Mouse (Mus musculus): ENCODE data around the gene Oas1f. TPM values are rescaled to one million over a fixed set of nuclear protein-coding genes. Genes with fewer than 3 reads are reported as not detected.
"Not testable (repeated sequence)": the region's sequence is repeated elsewhere in the genome, so short reads cannot be mapped to it uniquely, and the experiment has no call there.

The Oas1f gene
- polyA plus RNA-seq, 1 experiment from 2014 or later: not detected

GRCm38 (mm10) chr5:120876839-120877238, 29.7 kb downstream of the Oas1f start:
- not testable (repeated sequence) for H3K27ac ChIP-seq; ATAC-seq (ENCODE audit: low read depth); H3K9me3 ChIP-seq (replicated peaks); H3K4me1 ChIP-seq (replicated peaks); H3K4me2 ChIP-seq; H3K4me3 ChIP-seq (replicated peaks); H3K36me3 ChIP-seq; H3K9ac ChIP-seq; DNase-seq; H3K27me3 ChIP-seq
- WGBS (ENCODE audit: insufficient replicate concordance): 42% methylated on average over 2 of the region's 3 CpGs

- ATAC-seq (ENCODE audit: low read depth); H3K9me3 ChIP-seq (replicated peaks); H3K9ac ChIP-seq; H3K27me3 ChIP-seq; H3K4me2 ChIP-seq; DNase-seq; H3K4me1 ChIP-seq (replicated peaks); H3K27ac ChIP-seq; H3K4me3 ChIP-seq (replicated peaks); H3K36me3 ChIP-seq: not testable (repeated sequence)
- WGBS (ENCODE audit: insufficient replicate concordance): 46% methylated on average over 2 of the region's 2 CpGs
Measured at GRCm38 (mm10) chr5:120877407-120877806, 30.2 kb downstream of the Oas1f start.

- H3K9ac ChIP-seq; H3K9me3 ChIP-seq (replicated peaks); DNase-seq; H3K4me3 ChIP-seq (replicated peaks); ATAC-seq (ENCODE audit: low read depth); H3K27me3 ChIP-seq; H3K4me2 ChIP-seq; H3K4me1 ChIP-seq (replicated peaks); H3K27ac ChIP-seq; H3K36me3 ChIP-seq: not testable (repeated sequence)
- 19% methylated on average over 2 of the region's 2 CpGs for WGBS (ENCODE audit: insufficient replicate concordance)
Measured at GRCm38 (mm10) chr5:120878803-120879202, 31.6 kb downstream of the Oas1f start.

GRCm38 (mm10) chr5:120881681-120882080, 34.5 kb downstream of the Oas1f start:
- WGBS (ENCODE audit: insufficient replicate concordance): 68% methylated on average over 6 of the region's 6 CpGs
- not testable (repeated sequence) for DNase-seq

GRCm38 (mm10) chr5:120887413-120887812, 40.2 kb downstream of the Oas1f start, which contains the start of gene Oas1g:
Oas1g (minus strand) TSS chr5:120887613.
- H3K4me3 ChIP-seq (replicated peaks); H3K4me1 ChIP-seq (replicated peaks); H3K27ac ChIP-seq; H3K9ac ChIP-seq; H3K36me3 ChIP-seq; H3K9me3 ChIP-seq (replicated peaks); DNase-seq; ATAC-seq (ENCODE audit: low read depth); H3K27me3 ChIP-seq; H3K4me2 ChIP-seq: not testable (repeated sequence)
- 9% methylated on average over 5 of the region's 9 CpGs for WGBS (ENCODE audit: insufficient replicate concordance)

More at GRCm38 (mm10) chr5:120881681-120882080, 34.5 kb downstream of the Oas1f start:
- not testable (repeated sequence) for H3K36me3 ChIP-seq; H3K4me1 ChIP-seq (replicated peaks); ATAC-seq (ENCODE audit: low read depth); H3K4me2 ChIP-seq; H3K27me3 ChIP-seq; H3K9me3 ChIP-seq (replicated peaks); H3K27ac ChIP-seq; H3K9ac ChIP-seq; H3K4me3 ChIP-seq (replicated peaks)

- Histone ChIP-seq H3K27ac (no peak overlapping the region), H3K9me3 (replicated peaks) (no peaks in the 10 kb centered on the region), H3K4me3 (replicated peaks) (no peak overlapping the region), H3K9ac (no peak overlapping the region), H3K27me3 (no peaks in the 10 kb centered on the region), H3K4me2 (no peak overlapping the region), H3K4me1 (replicated peaks) (no peaks in the 10 kb centered on the region), H3K36me3 (no peaks in the 10 kb centered on the region)
- DNase-seq: no peak
- WGBS (ENCODE audit: insufficient replicate concordance): 31% methylated on average over 6 of the region's 6 CpGs
- no peak for ATAC-seq (ENCODE audit: low read depth)
Measured at GRCm38 (mm10) chr5:120887831-120888230, 40.7 kb downstream of the Oas1f start.

GRCm38 (mm10) chr5:120888294-120888815, 41.2 kb downstream of the Oas1f start:
- H3K9me3 ChIP-seq (replicated peaks); H3K27ac ChIP-seq; ATAC-seq (ENCODE audit: low read depth); H3K36me3 ChIP-seq; DNase-seq; H3K4me1 ChIP-seq (replicated peaks); H3K4me2 ChIP-seq; H3K27me3 ChIP-seq; H3K4me3 ChIP-seq (replicated peaks); H3K9ac ChIP-seq: not testable (repeated sequence)
- 23% methylated on average over 4 of the region's 4 CpGs for WGBS (ENCODE audit: insufficient replicate concordance)

GRCm38 (mm10) chr5:120890026-120890425, 42.9 kb downstream of the Oas1f start:
- no peak overlapping the region for H3K4me2 ChIP-seq
- H3K4me1 ChIP-seq (replicated peaks): no peaks in the 10 kb centered on the region
- H3K9ac ChIP-seq: no peak overlapping the region
- DNase-seq (no peak), ATAC-seq (ENCODE audit: low read depth) (no peak)
- H3K9me3 ChIP-seq (replicated peaks): no peaks in the 10 kb centered on the region
- no peaks in the 10 kb centered on the region for H3K36me3 ChIP-seq
- H3K27ac ChIP-seq: no peak overlapping the region
- 57% methylated on average over 2 of the region's 2 CpGs for WGBS (ENCODE audit: insufficient replicate concordance)
- no peaks in the 10 kb centered on the region for H3K27me3 ChIP-seq
- H3K4me3 ChIP-seq (replicated peaks): no peak overlapping the region

GRCm38 (mm10) chr5:120890991-120891390, 43.8 kb downstream of the Oas1f start:
- no peak overlapping the region for H3K9ac ChIP-seq
- no peak overlapping the region for H3K4me3 ChIP-seq (replicated peaks)
- DNase-seq (no peak), ATAC-seq (ENCODE audit: low read depth) (no peak)
- no peaks in the 10 kb centered on the region for H3K36me3 ChIP-seq
- 27% methylated on average over 3 of the region's 3 CpGs for WGBS (ENCODE audit: insufficient replicate concordance)
- H3K27ac ChIP-seq: no peak overlapping the region
- H3K4me1 ChIP-seq (replicated peaks): no peaks in the 10 kb centered on the region
- no peaks in the 10 kb centered on the region for H3K27me3 ChIP-seq
- no peaks in the 10 kb centered on the region for H3K9me3 ChIP-seq (replicated peaks)
- no peak overlapping the region for H3K4me2 ChIP-seq

- not testable (repeated sequence) for H3K36me3 ChIP-seq; ATAC-seq (ENCODE audit: low read depth); H3K27me3 ChIP-seq; H3K9me3 ChIP-seq (replicated peaks); H3K4me1 ChIP-seq (replicated peaks); H3K4me3 ChIP-seq (replicated peaks); H3K9ac ChIP-seq; H3K4me2 ChIP-seq; H3K27ac ChIP-seq; DNase-seq
- WGBS (ENCODE audit: insufficient replicate concordance): 60% methylated on average over 2 of the region's 2 CpGs
Measured at GRCm38 (mm10) chr5:120891566-120892242, 44.5 kb downstream of the Oas1f start.

GRCm38 (mm10) chr5:120892243-120892660, 45.1 kb downstream of the Oas1f start:
- Histone ChIP-seq H3K4me3 (replicated peaks) (no peak overlapping the region), H3K9ac (no peak overlapping the region), H3K27ac (no peak overlapping the region), H3K36me3 (no peaks in the 10 kb centered on the region), H3K9me3 (replicated peaks) (no peaks in the 10 kb centered on the region), H3K4me2 (no peak overlapping the region), H3K4me1 (replicated peaks) (no peaks in the 10 kb centered on the region), H3K27me3 (no peaks in the 10 kb centered on the region)
- WGBS (ENCODE audit: insufficient replicate concordance): 57% methylated on average over 2 of the region's 2 CpGs
- DNase-seq: no peak
- ATAC-seq (ENCODE audit: low read depth): no peak

- DNase-seq; H3K4me3 ChIP-seq (replicated peaks); H3K4me2 ChIP-seq: not testable (repeated sequence)
Measured at GRCm38 (mm10) chr5:120893866-120894265, 46.7 kb downstream of the Oas1f start.

More at GRCm38 (mm10) chr5:120893866-120894265, 46.7 kb downstream of the Oas1f start:
- not testable (repeated sequence) for H3K27ac ChIP-seq; H3K4me1 ChIP-seq (replicated peaks); H3K9me3 ChIP-seq (replicated peaks); H3K9ac ChIP-seq; H3K36me3 ChIP-seq; H3K27me3 ChIP-seq; ATAC-seq (ENCODE audit: low read depth)
- WGBS (ENCODE audit: insufficient replicate concordance): 68% methylated on average over 4 of the region's 4 CpGs

All from liver, embryonic 13.5 days (tissue).